Mouse (Mus musculus): ENCODE measurements around the gene Ccnyl1.

The Ccnyl1 gene

DNA sequence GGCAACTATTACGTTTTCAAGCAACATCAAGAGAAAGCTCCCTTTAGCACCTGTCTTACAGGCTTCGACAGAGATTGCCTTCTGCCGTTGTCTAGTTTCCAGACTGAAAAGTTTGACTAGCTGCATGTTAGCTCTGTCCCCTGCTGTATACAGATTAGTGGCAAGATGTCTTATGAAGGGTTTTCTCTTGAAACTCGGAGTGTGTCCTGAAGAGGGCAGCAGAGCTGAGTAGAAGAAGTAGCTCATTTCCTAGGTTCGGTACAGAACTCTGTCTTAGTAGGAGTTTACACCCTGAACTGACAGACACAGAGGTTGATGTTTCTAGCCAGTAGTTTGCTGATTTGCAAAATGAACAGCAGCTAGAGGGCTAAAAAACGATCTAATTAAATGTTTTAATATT, 15.0 kb downstream of the Ccnyl1 start:
- DNase-seq = peak; percentile 57

- no peak for DNase-seq
These were observed 16.4 kb downstream of the Ccnyl1 start for GRCm38 (mm10) chr1:64706610-64707009.

DNA sequence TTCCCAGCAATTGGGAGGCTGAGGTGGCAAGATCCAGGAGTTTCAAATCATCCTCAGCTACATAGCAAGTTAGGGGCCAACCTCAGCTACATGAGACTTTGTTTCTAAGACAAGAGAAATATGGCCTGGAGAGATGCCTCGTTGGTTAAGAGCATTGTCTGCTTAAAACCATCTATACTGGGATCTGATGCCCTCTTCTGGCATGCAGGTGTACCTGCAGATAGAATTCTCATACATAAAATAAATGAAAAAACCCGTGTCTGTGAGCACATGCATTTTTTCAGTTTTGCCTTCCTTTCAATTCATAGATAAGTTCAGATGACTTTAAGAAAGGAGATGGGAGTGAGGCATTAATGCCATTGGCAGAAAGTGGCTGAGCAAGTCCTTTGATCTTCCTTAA, 19.6 kb downstream of the Ccnyl1 start:
- DNase-seq = no peak

DNA sequence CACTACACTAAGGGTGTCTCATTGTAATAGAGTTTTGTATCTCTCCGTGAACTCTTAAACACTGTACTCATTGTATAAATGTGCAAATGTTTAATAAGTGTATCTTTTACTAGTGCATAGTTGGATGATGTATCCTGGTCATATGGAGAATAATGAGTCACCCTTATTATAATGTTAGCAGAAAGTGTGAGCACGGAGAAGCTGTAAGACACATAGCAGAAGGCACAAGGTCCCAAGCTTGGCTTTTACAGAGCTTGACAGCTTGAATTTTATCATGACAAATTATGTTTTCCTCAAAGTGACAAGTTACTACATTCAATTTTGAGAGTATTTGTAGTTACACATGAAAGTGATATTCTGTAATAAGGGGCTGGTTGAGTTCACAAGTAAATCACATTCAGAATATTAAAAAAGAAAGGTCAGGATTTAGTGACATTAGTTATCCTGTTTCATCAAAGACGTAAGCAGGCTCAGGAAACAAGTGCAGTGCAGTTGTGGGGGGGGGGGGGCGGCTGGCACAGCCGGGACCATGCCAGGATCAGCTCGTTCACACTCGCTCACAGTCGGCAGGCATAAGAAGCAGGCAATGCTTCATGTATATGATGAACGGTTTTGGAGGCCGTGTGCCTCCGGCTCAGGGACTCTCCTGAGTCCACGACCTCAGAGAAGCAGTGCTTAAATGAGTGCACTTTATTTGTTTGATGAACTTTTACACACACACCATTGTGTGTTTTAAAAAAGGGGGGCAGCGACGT, 21.9 kb downstream of the Ccnyl1 start:
- no peak for DNase-seq

- no peak for DNase-seq
These were observed 25.2 kb downstream of the Ccnyl1 start for GRCm38 (mm10) chr1:64715458-64715857.

GRCm38 (mm10) chr1:64716589-64717304, 26.5 kb downstream of the Ccnyl1 start:
- no peak for DNase-seq

DNA sequence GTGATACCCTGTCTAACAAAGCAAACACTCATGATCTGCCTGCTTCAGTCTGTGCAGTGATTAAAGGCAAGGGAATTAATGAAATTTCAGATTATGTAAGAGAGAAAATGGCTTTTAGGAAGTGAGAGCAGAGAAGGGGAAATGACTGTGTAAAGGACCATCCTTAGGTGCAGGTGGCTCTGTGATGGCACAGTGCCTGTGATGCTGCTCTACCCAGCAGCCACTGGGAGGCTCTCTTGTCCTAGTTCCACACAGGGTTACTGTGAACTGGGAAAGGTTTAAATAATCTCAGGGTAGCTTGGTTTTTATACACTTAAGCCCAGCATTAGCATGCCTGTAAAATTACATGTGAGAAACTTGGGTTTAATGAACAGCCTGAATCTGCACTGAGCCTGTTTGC, 27.2 kb downstream of the Ccnyl1 start:
- peak; percentile 37 for DNase-seq

- no peak for DNase-seq
These were observed 30.9 kb downstream of the Ccnyl1 start for GRCm38 (mm10) chr1:64721034-64721587.

DNA sequence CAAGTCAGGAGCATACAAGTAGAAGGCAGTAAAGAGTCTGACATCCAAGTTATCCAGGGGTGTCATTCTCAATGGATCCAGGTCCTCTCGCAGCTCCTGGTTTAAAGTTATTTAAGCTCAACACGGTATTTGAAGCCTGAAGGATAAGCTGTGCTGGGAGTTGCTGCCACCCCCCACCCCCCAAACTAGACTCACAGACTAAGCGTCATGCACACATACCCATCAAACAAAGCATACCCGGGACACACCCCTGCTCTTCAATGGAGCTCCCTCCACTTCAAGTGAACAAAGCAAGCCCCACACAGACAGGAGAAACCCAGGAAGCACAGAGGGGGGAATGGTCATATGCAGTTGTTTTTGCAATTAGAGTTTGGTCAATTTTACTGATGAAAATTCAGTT, 39.8 kb downstream of the Ccnyl1 start:
- no peak for DNase-seq

GRCm38 (mm10) chr1:64731341-64732020, 41.2 kb downstream of the Ccnyl1 start:
- no peak for DNase-seq

DNA sequence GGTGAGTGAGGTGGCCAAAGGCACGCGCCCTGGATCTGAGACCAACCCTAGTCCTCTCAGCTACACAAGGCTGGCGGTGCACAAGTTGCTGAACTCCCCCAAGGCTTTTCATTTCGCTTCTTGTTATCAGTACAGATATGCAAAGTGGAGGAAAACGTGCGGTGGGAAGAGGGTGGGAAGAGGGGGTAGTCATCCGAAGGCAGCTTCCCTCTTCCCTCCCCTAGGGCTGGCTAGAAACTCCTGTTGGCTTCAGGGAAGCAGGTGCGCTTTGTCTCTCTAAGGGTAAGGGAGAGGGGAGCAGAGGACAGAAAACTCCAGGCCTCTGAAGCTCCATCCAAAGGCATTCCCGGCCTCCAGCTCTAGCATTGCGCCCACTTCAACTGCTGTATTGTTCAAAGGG, 41.9 kb downstream of the Ccnyl1 start:
- DNase-seq = no peak

GRCm38 (mm10) chr1:64732637-64733200, 42.5 kb downstream of the Ccnyl1 start:
- DNase-seq = no peak

GRCm38 (mm10) chr1:64733453-64734245, 43.4 kb downstream of the Ccnyl1 start:
- DNase-seq = no peak

DNA sequence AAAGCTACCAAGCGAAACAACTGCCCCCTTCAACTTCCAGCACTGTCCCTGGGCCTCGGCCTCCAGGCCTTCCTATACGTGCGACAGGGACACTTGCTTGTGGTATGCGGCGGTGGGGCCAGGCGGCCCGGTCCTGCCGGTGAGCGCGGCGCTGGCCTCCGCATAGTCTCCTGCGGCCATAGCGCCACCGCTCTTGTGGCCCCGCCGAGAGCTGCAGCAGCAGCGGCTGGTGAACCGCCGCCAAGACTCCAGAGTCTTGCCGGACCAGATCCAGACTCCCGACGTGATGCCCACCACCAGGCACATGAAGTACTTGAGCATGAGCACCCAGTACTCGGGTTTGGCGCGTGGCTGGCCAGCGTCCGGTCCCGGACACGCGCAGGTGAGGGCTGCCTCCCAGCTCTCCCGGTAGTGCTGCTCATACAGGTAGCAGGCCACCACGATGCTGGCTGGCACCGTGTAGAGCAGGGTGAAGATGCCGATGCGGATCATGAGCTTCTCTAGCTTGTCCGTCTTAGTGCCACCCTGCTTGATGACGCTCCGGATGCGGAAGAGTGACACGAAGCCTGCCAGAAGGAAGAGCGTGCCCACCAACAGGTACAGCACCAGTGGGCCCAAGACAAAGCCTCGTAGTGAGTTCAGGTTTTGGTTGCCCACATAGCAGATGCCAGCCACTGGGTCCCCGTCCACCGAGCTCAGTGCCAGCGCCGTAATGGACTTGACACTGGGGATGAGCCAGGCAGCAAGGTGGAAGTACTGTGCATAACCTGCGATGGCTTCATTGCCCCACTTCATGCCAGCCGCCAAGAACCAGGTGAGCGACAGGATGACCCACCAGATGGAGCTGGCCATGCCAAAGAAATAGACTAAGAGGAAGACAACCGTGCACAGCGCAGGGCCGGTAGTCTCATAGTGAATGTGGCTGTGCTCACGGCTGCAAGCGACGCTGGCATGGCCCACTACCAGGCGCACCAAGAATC, 44.8 kb downstream of the Ccnyl1 start:
- DNase-seq = peak; percentile 23

GRCm38 (mm10) chr1:64735781-64736680, 45.8 kb downstream of the Ccnyl1 start:
- peak; percentile 18 for DNase-seq

GRCm38 (mm10) chr1:64736681-64737501, 46.6 kb downstream of the Ccnyl1 start:
- peak; percentile 38 for DNase-seq

- peak; percentile 69 for DNase-seq
These were observed 47.4 kb downstream of the Ccnyl1 start, which contains the start of gene Fzd5 for GRCm38 (mm10) chr1:64737502-64738179. Gene Fzd5, minus strand, starts transcription at chr1:64737751.

DNA sequence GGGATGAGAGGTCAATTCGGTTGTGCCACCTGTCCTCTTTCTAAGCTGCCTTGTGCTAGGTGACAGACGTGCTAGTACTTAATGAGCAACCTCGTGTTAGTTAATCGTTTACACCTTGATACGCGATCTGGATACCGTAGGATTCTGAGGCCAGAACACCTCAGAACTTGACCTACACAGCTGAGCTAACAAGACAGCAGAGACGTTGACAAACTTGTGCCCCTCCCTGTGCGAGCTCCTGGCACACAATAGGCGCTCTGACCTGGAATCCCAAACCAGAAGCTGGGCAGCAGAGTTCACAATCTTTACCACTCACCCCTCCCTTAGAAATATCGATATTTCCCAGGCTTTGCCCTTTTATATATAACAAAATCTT, 47.9 kb downstream of the Ccnyl1 start:
- no peak for DNase-seq
